Comparison of ENCODE assay signal across 4 mouse cellular contexts in genomic region chr6:6178341-6178740, GRCm38 (mm10). TPM values are rescaled to one million over a fixed set of nuclear protein-coding genes. Genes with fewer than 3 reads are reported as not detected.
DNase-seq lines count a peak whose midpoint lies in the region; TF ChIP-seq lines count a peak whose summit lies in the region.
"Not testable (repeated sequence)": the region's sequence is repeated elsewhere in the genome, so short reads cannot be mapped to it uniquely, and the experiment has no call there.

No protein-coding gene starts in this region.

- H3K4me1 ChIP-seq in ES-Bruce4 (ENCODE audit: control insufficient read depth, insufficient read depth, low read length); testis, adult 2 months (ENCODE audit: control insufficient read depth, insufficient read depth, low read length): not testable (repeated sequence)
- peaks cover 6 to 11% of the 10 kb centered on the region in 2 experiments; a peak in 3 of 4 replicates for H3K4me1 ChIP-seq in ES-E14 (ENCODE audit: control insufficient read depth in 2 of 2, insufficient read depth in 2 of 2, low read length in 2 of 2, poor library complexity in 1 of 2)

- not testable (repeated sequence) for TF ChIP-seq POLR2A in ES-Bruce4 (IDR thresholded peaks at IDR 0.05; ENCODE audit: insufficient read depth, low read length); testis, adult 2 months (IDR thresholded peaks at IDR 0.05; ENCODE audit: control insufficient read depth, low read depth, low read length)

- peak overlapping the region; percentile 34 for H3K4me3 ChIP-seq in ES-Bruce4 (ENCODE audit: low read depth, low read length)
- peak overlapping the region; percentile 34 to 52 for H3K4me3 ChIP-seq in ES-E14 (ENCODE audit: insufficient read depth in 1 of 2, low read depth in 1 of 2, low read length in 2 of 2, poor library complexity in 1 of 2, severe bottlenecking in 1 of 2)
- peak overlapping the region; percentile 36; the same call in 1 of the 2 replicates for H3K4me3 ChIP-seq in testis, adult 2 months (ENCODE audit: control insufficient read depth, low read depth, low read length)

- H3K27ac ChIP-seq in ES-Bruce4 (ENCODE audit: insufficient read depth, low read length); testis, adult 2 months (ENCODE audit: control insufficient read depth, insufficient read depth, low read depth, low read length): not testable (repeated sequence)
- H3K27ac ChIP-seq in ES-E14 (ENCODE audit: insufficient read depth, low read depth, low read length, poor library complexity, severe bottlenecking): peak overlapping the region; percentile 49; the same call in 1 of the 2 replicates

- DNase-seq in ES-E14 (ENCODE audit: low read depth, low spot score): not testable (repeated sequence)
- peak; percentile 75 for DNase-seq in ZHBTc4 (ENCODE audit: low read depth, low spot score)

- H3K27me3 ChIP-seq in ES-Bruce4 (ENCODE audit: control insufficient read depth, insufficient read depth, low read length, poor library complexity, severe bottlenecking); testis, adult 2 months (ENCODE audit: control insufficient read depth, insufficient read depth, low read length): not testable (repeated sequence)

- TF ChIP-seq EP300 in ES-Bruce4 (IDR thresholded peaks at IDR 0.05; ENCODE audit: insufficient read depth, low read depth, low read length): not testable (repeated sequence)

- H3K9ac ChIP-seq in ES-Bruce4 (ENCODE audit: low read depth, poor library complexity, severe bottlenecking): peak overlapping the region; percentile 30; the same call in 1 of the 2 replicates
- peak overlapping the region; percentile 47; the same call in 1 of the 2 replicates for H3K9ac ChIP-seq in ES-E14 (ENCODE audit: insufficient read depth, low read depth, low read length, poor library complexity, severe bottlenecking)

- TF ChIP-seq CTCF in ES-Bruce4 (IDR thresholded peaks at IDR 0.05; ENCODE audit: low read depth, low read length); testis, adult 2 months (IDR thresholded peaks at IDR 0.05; ENCODE audit: control insufficient read depth, insufficient read depth, insufficient replicate concordance, low read depth, low read length): not testable (repeated sequence)

- in situ Hi-C loops in ES-E14 (cut with MboI; ENCODE audit: low sequenced_read_pairs in 2 of 2, unreplicated experiment in 2 of 2): not testable (repeated sequence)

- H3K9me3 ChIP-seq in ES-Bruce4 (replicated peaks; ENCODE audit: control insufficient read depth, insufficient read depth, low read length, poor library complexity, severe bottlenecking); ES-E14 (ENCODE audit: control insufficient read depth, insufficient read depth, low read depth, low read length): not testable (repeated sequence)

- H3K36me3 ChIP-seq in ES-Bruce4 (ENCODE audit: control insufficient read depth, insufficient read depth, low read length, poor library complexity, severe bottlenecking); ES-E14 (ENCODE audit: control insufficient read depth, insufficient read depth, low read length, poor library complexity, severe bottlenecking); testis, adult 2 months (ENCODE audit: control insufficient read depth, insufficient read depth, low read length): not testable (repeated sequence)

TF ChIP-seq in ES-E14, 5 proteins besides CTCF, POLR2A, EP300 and RAD21:
- peak; percentile 71; the same call in 1 of the 2 replicates for TF ChIP-seq ZNF384 (IDR thresholded peaks at IDR 0.05; ENCODE audit: low read depth, low read length)

RNA-seq across cellular contexts. Expression of gene Slc25a13, which starts 38.6 kb away (rescaled TPM):
- 89.0 and 89.8 TPM in 2 replicates for polyA plus RNA-seq in ES-Bruce4 (2011; ENCODE audit: insufficient read depth, insufficient read length, low read depth, missing spikeins)
- 36.7 and 53.5 TPM in 2 replicates for total RNA-seq in ES-E14 (2012; rRNA removed)
- 1.4 and 1.9 TPM in 2 replicates for polyA plus RNA-seq in testis, adult 2 months (2012; rRNA removed)

Comparison
In these comparisons a context has a peak if more than half of its experiments do, and no peak if none do; other contexts are left out.
1. RNA of gene Slc25a13, which starts 38.6 kb away (polyA plus RNA-seq): 89.0 to 89.8 TPM in ES-Bruce4; 1.4 to 1.9 TPM in testis, adult 2 months; every median in the first group is over 10 times any median in the second.
2. Peak in every context shown above with its lines, with median percentiles within 50 percentile points of each other: H3K4me3 ChIP-seq.